13 mouse cellular contexts compared by ENCODE assay signal in the genomic region with DNA sequence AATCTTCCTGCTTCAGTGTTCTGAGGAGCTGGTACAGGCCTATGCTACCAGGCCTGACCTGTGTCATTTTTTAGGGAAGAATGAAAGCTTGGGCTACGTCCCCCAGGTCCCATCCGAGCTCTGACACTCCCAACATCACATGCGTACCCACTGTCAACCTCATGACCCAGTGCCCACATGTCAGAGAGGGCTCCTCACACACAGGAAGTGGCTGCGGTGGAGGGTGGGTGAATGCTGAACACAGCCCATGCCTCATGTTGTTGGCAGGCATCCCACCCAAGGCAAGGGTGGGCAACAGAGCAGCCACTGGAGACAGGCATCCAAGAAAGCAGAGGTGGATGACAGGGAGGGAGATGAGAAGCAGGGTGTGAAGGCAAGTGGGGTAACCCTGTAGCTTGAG. TPM values are rescaled to one million over a fixed set of nuclear protein-coding genes. Genes with fewer than 3 reads are reported as not detected.
A peak's percentile ranks its signal among the peaks of the same experiment; 100 is the strongest.
DNase-seq lines count a peak whose midpoint lies in the region; ATAC-seq and TF ChIP-seq lines count a peak whose summit lies in the region.
"Had no signal": no experiment of that assay in that cellular context is flagged by ENCODE, and none has a peak within 500 bp of the region (broad histone marks: within the 10 kb centered on the region; RNA-seq: fewer than 3 reads in every experiment).

No protein-coding gene starts in this region.

- H3K27ac ChIP-seq in gastrocnemius, adult 2 months: peak overlapping the region; percentile 97; the same call in 1 of the 2 replicates
- H3K27ac ChIP-seq: hindbrain, postnatal 0 days; midbrain, embryonic 15.5 days had no signal

- no peak overlapping the region for H3K4me3 ChIP-seq in gastrocnemius, adult 2 months
- H3K4me3 ChIP-seq: midbrain, embryonic 15.5 days had no signal

- no peak for TF ChIP-seq CTCF in gastrocnemius, adult 2 months (IDR thresholded peaks at IDR 0.05)

- no peak for DNase-seq in gastrocnemius, adult 2 months
- DNase-seq in gastrocnemius, postnatal 14 days: no peak
- DNase-seq in thymus, postnatal 25 days: peak; percentile 86
- DNase-seq in ovary, adult 18-20 months (ENCODE audit: low spot score): no peak
- no peak for DNase-seq in frontal cortex, adult 2 months (ENCODE audit: extremely low spot score in 1 of 2, low spot score in 1 of 2)
- DNase-seq in cerebellum, postnatal 4 days (ENCODE audit: low spot score in 2 of 2): no peak
- DNase-seq: adrenal gland, adult 2 months; left cerebral cortex, postnatal 4 days; lung, embryonic 14.5 days had no signal

- intact Hi-C loops in gastrocnemius, adult 2 months (cut with DNase I): no loop called here
- intact Hi-C loops in gastrocnemius, postnatal 14 days (cut with DNase I; ENCODE audit: low total_unique reads): no loop called here

- ATAC-seq in hematopoietic stem cell, adult 5-6 weeks (replicated peaks in 1 of 2; ENCODE audit: insufficient read depth in 1 of 2, low FRiP score in 2 of 2, low TSS enrichment in 1 of 2, low read depth in 1 of 2, poor library complexity in 2 of 2, severe bottlenecking in 2 of 2): peak; percentile 51 to 60
- peak; percentile 14 for ATAC-seq in monocyte, adult 5-6 weeks (replicated peaks; ENCODE audit: insufficient number of reproducible peaks, low FRiP score, low TSS enrichment, poor library complexity, severe bottlenecking)
- ATAC-seq: hindbrain, postnatal 0 days; midbrain, embryonic 15.5 days had no signal

RNA-seq across cellular contexts. Expression of a gene that starts 4.4 kb away (rescaled TPM):
- 10 to 100 TPM; 16.3 to 27.7 TPM for total RNA-seq in gastrocnemius, adult 2 months (2021)
- total RNA-seq in gastrocnemius, postnatal 14 days (2021): 10 to 100 TPM; 31.6 to 40.0 TPM
- total RNA-seq in hematopoietic stem cell, adult 5-6 weeks (2017): 23.2 and 24.9 TPM in 2 replicates
- 1,127 to 1,315 TPM (median 1,167 TPM) in 3 replicates for total RNA-seq in monocyte, adult 5-6 weeks (2017)
- polyA plus RNA-seq in frontal cortex, adult 2 months (2012; rRNA removed): 21.8 and 23.0 TPM in 2 replicates

RNA-seq across cellular contexts. Expression of a gene that starts 21.7 kb away (rescaled TPM):
- total RNA-seq in gastrocnemius, adult 2 months (2021): 10 to 100 TPM; 11.2 to 13.1 TPM
- total RNA-seq in gastrocnemius, postnatal 14 days (2021): 10 to 100 TPM; 11.0 to 14.7 TPM
- total RNA-seq in hematopoietic stem cell, adult 5-6 weeks (2017): 61.0 and 66.9 TPM in 2 replicates
- total RNA-seq in monocyte, adult 5-6 weeks (2017): 51.8 to 77.1 TPM (median 60.3 TPM) in 3 replicates
- 27.2 and 30.6 TPM in 2 replicates for polyA plus RNA-seq in frontal cortex, adult 2 months (2012; rRNA removed)

RNA-seq across cellular contexts. Expression of a gene that starts 37.7 kb away (rescaled TPM):
- total RNA-seq in gastrocnemius, adult 2 months (2021): 10 to 100 TPM; 25.8 to 29.9 TPM
- 10 to 100 TPM; 52.5 to 52.6 TPM for total RNA-seq in gastrocnemius, postnatal 14 days (2021)
- 67.6 and 83.1 TPM in 2 replicates for total RNA-seq in hematopoietic stem cell, adult 5-6 weeks (2017)
- 159 to 217 TPM (median 178 TPM) in 3 replicates for total RNA-seq in monocyte, adult 5-6 weeks (2017)
- 51.9 and 61.9 TPM in 2 replicates for polyA plus RNA-seq in frontal cortex, adult 2 months (2012; rRNA removed)

Comparison
In these comparisons a context has a peak if more than half of its experiments do, and no peak if none do; other contexts are left out.
1. RNA of a gene that starts 4.4 kb away (total RNA-seq): 1,127 to 1,315 TPM in monocyte, adult 5-6 weeks; 31.6 to 40.0 TPM in gastrocnemius, postnatal 14 days, 16.3 to 27.7 TPM in gastrocnemius, adult 2 months and 23.2 to 24.9 TPM in hematopoietic stem cell, adult 5-6 weeks; every median in the first group is over 10 times any median in the second.